Mouse (Mus musculus): Measurements from ENCODE around the gene Ankrd2. TPM values are rescaled to one million over a fixed set of nuclear protein-coding genes. Genes with fewer than 3 reads are reported as not detected.
"Not testable (repeated sequence)": the region's sequence is repeated elsewhere in the genome, so short reads cannot be mapped to it uniquely, and the experiment has no call there.

The Ankrd2 gene
- total and polyA plus RNA-seq, 2 experiments from 2014 or later = 0.42 to 1.5 TPM

DNA sequence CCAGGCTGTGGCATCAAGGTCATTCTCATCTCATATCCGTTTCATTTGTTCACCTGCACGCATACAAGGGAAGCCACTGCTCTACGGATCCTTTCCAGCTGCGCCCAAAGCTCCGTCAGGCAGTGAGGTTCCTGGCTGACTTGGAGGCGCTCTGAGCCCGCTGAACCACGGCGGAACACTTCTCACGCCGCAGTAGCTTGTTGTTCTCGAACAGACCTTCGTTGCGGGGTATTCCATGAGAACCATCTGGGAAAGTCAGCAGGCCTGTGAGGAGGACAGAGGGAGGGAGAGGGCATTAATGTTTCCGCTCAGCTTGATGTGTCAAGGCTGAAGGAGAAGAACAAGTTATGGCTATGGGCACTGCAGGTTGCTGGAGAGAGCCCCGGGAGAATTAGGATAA is 40.2 kb downstream of the Ankrd2 start:
- Histone ChIP-seq H3K27me3 (ENCODE audit: insufficient read depth, low read length) (no peaks in the 10 kb centered on the region), H3K4me1 (ENCODE audit: insufficient read depth, low read length) (no peaks in the 10 kb centered on the region), H3K9ac (replicated peaks; ENCODE audit: low read length) (no peak overlapping the region), H3K4me2 (ENCODE audit: low read depth, low read length) (no peak overlapping the region), H3K9me3 (ENCODE audit: low read length) (no peaks in the 10 kb centered on the region), H3K27ac (no peak overlapping the region), H3K4me3 (ENCODE audit: low read length) (no peak overlapping the region), H3K36me3 (ENCODE audit: insufficient read depth, low read length) (peaks cover 26% of the 10 kb centered on the region)
- ATAC-seq (no peak), DNase-seq (ENCODE audit: low spot score) (no peak)
- WGBS = 85% methylated on average over 16 of the region's 16 CpGs
- no peak for TF ChIP-seq CTCF (IDR thresholded peaks at IDR 0.05; ENCODE audit: low read depth)

- H3K9me3 ChIP-seq (ENCODE audit: low read length) = no peaks in the 10 kb centered on the region
- WGBS = 88% methylated on average over 8 of the region's 8 CpGs
- TF ChIP-seq CTCF (IDR thresholded peaks at IDR 0.05; ENCODE audit: low read depth) = no peak
- no peak for ATAC-seq
- H3K4me1 ChIP-seq (ENCODE audit: insufficient read depth, low read length) = no peaks in the 10 kb centered on the region
- no peak overlapping the region for H3K27ac ChIP-seq
- H3K9ac ChIP-seq (replicated peaks; ENCODE audit: low read length) = no peak overlapping the region
- H3K4me2 ChIP-seq (ENCODE audit: low read depth, low read length) = no peak overlapping the region
- H3K27me3 ChIP-seq (ENCODE audit: insufficient read depth, low read length) = no peaks in the 10 kb centered on the region
- DNase-seq (ENCODE audit: low spot score) = no peak
- H3K36me3 ChIP-seq (ENCODE audit: insufficient read depth, low read length) = peaks cover 26% of the 10 kb centered on the region
- no peak overlapping the region for H3K4me3 ChIP-seq (ENCODE audit: low read length)
Observed at GRCm38 (mm10) chr19:42078566-42078965, 42.8 kb downstream of the Ankrd2 start.

DNA sequence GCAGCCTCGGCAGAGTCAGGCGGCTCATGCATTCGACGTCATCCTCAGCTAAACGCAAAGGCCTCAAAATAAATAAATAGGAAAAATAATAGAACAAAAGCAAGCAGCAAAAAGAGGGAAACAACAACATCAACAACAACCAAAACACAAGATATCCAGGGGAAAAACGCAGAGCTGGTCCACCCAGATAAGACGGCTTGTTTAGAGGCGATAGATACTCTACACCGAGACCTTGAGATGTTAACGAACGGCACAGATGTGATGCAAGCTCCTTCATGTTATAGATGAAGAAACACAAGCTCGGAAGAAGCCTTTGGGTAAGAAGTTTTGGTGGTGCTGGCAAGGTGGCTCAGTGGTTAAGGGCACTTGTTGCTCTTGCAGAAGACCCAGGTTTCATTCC is 43.2 kb downstream of the Ankrd2 start:
- WGBS = 96% methylated on average over 12 of the region's 12 CpGs
- TF ChIP-seq CTCF (IDR thresholded peaks at IDR 0.05; ENCODE audit: low read depth) = no peak

DNA sequence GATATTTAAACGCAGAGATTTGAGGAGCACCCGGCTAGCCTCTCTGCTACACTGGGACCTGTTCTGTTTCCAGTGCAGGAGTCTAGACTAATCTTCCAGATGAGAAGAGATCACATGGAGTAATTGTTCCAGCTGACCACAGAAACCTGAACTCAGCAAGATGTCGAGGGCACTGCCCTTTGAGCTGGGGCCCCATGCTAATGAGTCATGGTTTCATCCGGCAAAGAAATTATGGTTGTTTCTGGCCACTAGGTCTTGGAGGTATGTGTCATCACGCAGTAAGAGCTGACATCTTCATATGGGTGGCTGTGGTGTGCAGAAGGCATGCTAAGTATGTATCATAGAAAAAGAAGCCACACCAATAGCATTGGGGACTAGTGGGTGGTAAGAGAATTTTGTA is 44.1 kb downstream of the Ankrd2 start:
- H3K9ac ChIP-seq (replicated peaks; ENCODE audit: low read length) = no peak overlapping the region
- H3K27ac ChIP-seq = no peak overlapping the region
- no peaks in the 10 kb centered on the region for H3K27me3 ChIP-seq (ENCODE audit: insufficient read depth, low read length)
- TF ChIP-seq CTCF (IDR thresholded peaks at IDR 0.05; ENCODE audit: low read depth) = no peak
- H3K4me1 ChIP-seq (ENCODE audit: insufficient read depth, low read length) = no peaks in the 10 kb centered on the region
- no peak for ATAC-seq
- WGBS = 76% methylated on average over 5 of the region's 5 CpGs
- no peak for DNase-seq (ENCODE audit: low spot score)
- no peak overlapping the region for H3K4me3 ChIP-seq (ENCODE audit: low read length)
- H3K4me2 ChIP-seq (ENCODE audit: low read depth, low read length) = no peak overlapping the region
- peaks cover 20% of the 10 kb centered on the region for H3K36me3 ChIP-seq (ENCODE audit: insufficient read depth, low read length)
- H3K9me3 ChIP-seq (ENCODE audit: low read length) = no peaks in the 10 kb centered on the region

More for the DNA sequence above, 43.2 kb downstream of the Ankrd2 start:
- H3K4me3 ChIP-seq (ENCODE audit: low read length) = no peak overlapping the region
- no peak overlapping the region for H3K9ac ChIP-seq (replicated peaks; ENCODE audit: low read length)
- H3K36me3 ChIP-seq (ENCODE audit: insufficient read depth, low read length) = peaks cover 26% of the 10 kb centered on the region
- H3K4me2 ChIP-seq (ENCODE audit: low read depth, low read length) = no peak overlapping the region
- no peak overlapping the region for H3K27ac ChIP-seq
- H3K9me3 ChIP-seq (ENCODE audit: low read length) = no peaks in the 10 kb centered on the region
- H3K27me3 ChIP-seq (ENCODE audit: insufficient read depth, low read length) = no peaks in the 10 kb centered on the region
- no peaks in the 10 kb centered on the region for H3K4me1 ChIP-seq (ENCODE audit: insufficient read depth, low read length)
- DNase-seq (ENCODE audit: low spot score) (no peak), ATAC-seq (no peak)

- Histone ChIP-seq H3K36me3 (ENCODE audit: insufficient read depth, low read length) (peaks cover 16% of the 10 kb centered on the region; the same call in 1 of the 2 replicates), H3K27ac (no peak overlapping the region), H3K9ac (replicated peaks; ENCODE audit: low read length) (no peak overlapping the region), H3K27me3 (ENCODE audit: insufficient read depth, low read length) (no peaks in the 10 kb centered on the region), H3K4me3 (ENCODE audit: low read length) (no peak overlapping the region), H3K9me3 (ENCODE audit: low read length) (no peaks in the 10 kb centered on the region), H3K4me1 (ENCODE audit: insufficient read depth, low read length) (no peaks in the 10 kb centered on the region), H3K4me2 (ENCODE audit: low read depth, low read length) (no peak overlapping the region)
- TF ChIP-seq CTCF (IDR thresholded peaks at IDR 0.05; ENCODE audit: low read depth) = no peak
- no peak for ATAC-seq
- 68% methylated on average over 11 of the region's 11 CpGs for WGBS
- no peak for DNase-seq (ENCODE audit: low spot score)
Observed at GRCm38 (mm10) chr19:42080469-42080868, 44.7 kb downstream of the Ankrd2 start.

GRCm38 (mm10) chr19:42081613-42082012 is 45.8 kb downstream of the Ankrd2 start:
- not testable (repeated sequence) for H3K9ac ChIP-seq (replicated peaks; ENCODE audit: low read length); DNase-seq (ENCODE audit: low spot score); ATAC-seq; H3K9me3 ChIP-seq (ENCODE audit: low read length); H3K4me2 ChIP-seq (ENCODE audit: low read depth, low read length); H3K36me3 ChIP-seq (ENCODE audit: insufficient read depth, low read length); H3K27me3 ChIP-seq (ENCODE audit: insufficient read depth, low read length); H3K27ac ChIP-seq; H3K4me3 ChIP-seq (ENCODE audit: low read length); H3K4me1 ChIP-seq (ENCODE audit: insufficient read depth, low read length)
- 96% methylated on average over 5 of the region's 5 CpGs for WGBS

GRCm38 (mm10) chr19:42085690-42086089 is 49.9 kb downstream of the Ankrd2 start:
- DNase-seq (ENCODE audit: low spot score) = peak; percentile 5
- no peaks in the 10 kb centered on the region for H3K9me3 ChIP-seq (ENCODE audit: low read length)
- H3K36me3 ChIP-seq (ENCODE audit: insufficient read depth, low read length) = no peaks in the 10 kb centered on the region
- TF ChIP-seq CTCF (IDR thresholded peaks at IDR 0.05; ENCODE audit: low read depth) = no peak
- H3K4me3 ChIP-seq (ENCODE audit: low read length) = peak overlapping the region; percentile 58
- WGBS = 7% methylated on average over 10 of the region's 10 CpGs
- H3K9ac ChIP-seq (replicated peaks; ENCODE audit: low read length) = peak overlapping the region; percentile 71
- ATAC-seq = no peak
- peak overlapping the region; percentile 72; the same call in 1 of the 2 replicates for H3K27ac ChIP-seq
- peak overlapping the region; percentile 86 for H3K4me2 ChIP-seq (ENCODE audit: low read depth, low read length)
- no peaks in the 10 kb centered on the region for H3K27me3 ChIP-seq (ENCODE audit: insufficient read depth, low read length)
- peaks cover 5% of the 10 kb centered on the region; the same call in 1 of the 2 replicates for H3K4me1 ChIP-seq (ENCODE audit: insufficient read depth, low read length)
